Mouse (Mus musculus) right cerebral cortex, adult 2 months (tissue): ENCODE measurements around the gene Foxn3.
A peak's percentile ranks its signal among the peaks of the same experiment; 100 is the strongest.

ENCODE experiments used
- DNase-seq, 2 experiments: peaks; one replicate each; pipeline ENCODE4 v3.0.0; 2021 to 2022; ENCODE audit warnings: low spot score in 2 of 2

Foxn3 gene

DNA sequence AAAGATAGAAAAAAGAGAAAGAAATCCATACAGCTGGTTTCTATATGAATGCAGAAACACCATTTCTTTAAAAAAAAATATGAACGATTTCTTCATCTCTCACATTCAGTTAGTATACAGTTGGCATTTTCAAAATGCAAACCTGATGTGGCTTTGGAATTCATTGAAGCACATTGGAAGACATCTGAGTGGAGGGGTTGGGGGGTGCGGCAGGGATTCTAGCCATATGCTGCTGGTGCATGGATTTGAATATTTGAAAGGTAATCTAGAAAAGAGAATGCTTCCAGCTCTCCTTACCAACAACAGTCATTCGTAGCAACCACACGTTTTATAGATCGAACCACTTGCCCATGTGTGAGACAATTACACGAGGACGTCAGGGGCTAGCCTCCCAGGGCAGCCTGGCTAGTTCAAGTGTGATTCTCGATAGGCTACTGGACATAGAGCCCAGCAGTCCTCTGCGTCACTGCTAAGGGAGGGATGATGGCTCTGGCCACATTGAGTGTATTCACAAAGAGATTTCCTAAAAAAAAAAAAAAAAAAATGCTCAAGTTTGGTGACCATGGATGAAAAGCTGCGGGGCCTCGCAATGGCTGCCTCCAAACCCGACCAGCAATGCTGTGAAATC, 96.0 kb downstream of the Foxn3 start:
- DNase-seq = no peak

DNA sequence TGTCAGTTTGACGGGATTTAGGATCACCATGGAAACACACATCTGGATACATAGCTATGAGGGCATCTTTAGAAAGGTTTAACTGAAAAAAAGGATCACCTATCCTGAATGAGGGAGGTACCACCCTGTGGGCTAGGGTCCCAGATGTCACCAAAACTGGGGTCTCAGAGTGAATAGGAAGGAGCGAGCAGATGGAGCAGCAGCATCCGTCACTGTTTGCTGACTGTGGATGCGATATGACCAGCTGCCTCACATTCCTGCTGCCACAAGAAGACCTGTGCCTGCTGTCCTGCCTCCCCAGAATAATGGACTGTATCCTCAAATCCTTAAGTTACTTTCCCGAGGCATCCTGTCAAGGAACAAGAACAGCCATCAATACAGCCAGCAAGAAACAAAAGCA, 97.0 kb downstream of the Foxn3 start:
- no peak for DNase-seq

DNA sequence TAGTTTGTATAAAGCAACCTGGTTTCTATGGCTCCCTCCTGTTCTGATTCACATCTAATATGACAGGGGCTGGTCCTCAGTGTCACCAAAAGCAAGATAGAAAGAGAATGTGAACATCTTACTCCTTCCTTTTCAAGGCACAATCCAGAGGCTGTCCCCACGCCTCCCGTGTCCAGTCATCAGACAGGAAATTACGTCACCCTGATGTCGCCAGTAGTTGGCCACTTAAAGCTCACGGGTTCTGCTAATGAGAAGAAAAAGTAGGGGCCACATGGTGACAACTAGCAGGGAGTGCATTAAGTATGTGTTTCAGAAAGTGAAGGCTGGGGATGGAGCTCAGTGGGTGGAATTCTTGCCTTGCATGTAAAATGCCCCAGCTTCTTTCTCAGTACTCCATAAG, 99.1 kb downstream of the Foxn3 start:
- DNase-seq = no peak

DNA sequence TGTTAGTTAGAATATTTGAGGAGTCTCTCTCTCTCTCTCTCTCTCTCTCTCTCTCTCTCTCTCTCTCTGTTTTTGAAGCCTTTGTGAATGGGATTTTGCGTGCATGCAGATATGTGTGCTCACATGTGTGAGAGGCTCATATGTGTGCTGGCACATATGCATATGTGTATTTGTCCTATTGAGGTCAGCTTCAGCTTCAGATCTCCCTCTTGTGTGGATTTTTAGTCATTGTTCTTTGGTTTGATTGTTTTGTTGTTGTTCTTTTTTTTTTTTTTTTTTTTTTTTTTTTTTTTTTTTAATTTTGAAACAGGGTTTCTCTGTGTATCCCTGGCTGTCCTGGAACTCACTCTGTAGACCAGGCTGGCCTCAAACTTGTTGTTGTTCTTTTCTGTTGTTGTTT, 100.5 kb downstream of the Foxn3 start:
- DNase-seq = no peak

GRCm38 (mm10) chr12:99462302-99462701, 101.1 kb downstream of the Foxn3 start:
- DNase-seq = no peak

GRCm38 (mm10) chr12:99457521-99458205, 105.7 kb downstream of the Foxn3 start:
- DNase-seq = peak; percentile 21 to 25

DNA sequence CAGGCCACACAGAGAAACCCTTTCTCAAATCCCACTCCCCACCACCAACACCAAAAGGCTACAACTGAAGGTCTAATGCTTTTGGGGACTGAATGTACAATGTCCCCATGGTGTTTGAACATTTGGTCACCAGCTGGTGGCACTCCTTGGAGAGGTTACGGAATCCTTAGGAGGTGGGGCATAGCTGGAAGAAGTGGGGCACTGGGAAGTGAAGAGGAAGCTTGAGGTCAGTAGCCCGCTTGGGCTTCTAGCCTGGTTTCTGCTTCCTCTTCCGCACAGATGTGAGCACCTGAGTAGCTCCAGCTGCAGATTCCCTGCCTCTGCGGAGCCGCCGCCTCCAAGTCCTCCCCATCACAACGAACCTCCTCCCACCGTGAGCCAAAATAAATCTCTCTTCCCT, 107.8 kb downstream of the Foxn3 start:
- no peak for DNase-seq

DNA sequence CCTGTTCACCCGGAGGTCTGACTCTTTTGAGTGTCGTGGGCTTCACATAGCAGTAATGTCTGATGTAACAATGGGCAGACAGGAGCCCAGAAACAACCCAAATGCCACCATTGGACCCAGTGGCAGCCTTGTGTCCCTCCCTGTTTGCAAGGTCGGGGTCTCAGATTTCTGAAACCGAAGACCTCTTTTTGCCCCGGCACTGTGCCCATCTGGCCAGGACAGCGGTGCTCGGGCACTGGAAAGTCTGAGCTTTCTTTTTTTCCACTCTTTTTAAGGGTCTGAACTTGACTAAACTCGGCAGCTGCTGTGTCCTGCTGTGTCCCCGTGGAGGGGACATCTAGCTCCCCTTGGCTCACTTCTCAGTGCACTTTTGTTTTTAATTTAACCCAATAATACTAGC, 109.0 kb downstream of the Foxn3 start:
- no peak for DNase-seq

GRCm38 (mm10) chr12:99453797-99454196, 109.6 kb downstream of the Foxn3 start:
- no peak for DNase-seq

DNA sequence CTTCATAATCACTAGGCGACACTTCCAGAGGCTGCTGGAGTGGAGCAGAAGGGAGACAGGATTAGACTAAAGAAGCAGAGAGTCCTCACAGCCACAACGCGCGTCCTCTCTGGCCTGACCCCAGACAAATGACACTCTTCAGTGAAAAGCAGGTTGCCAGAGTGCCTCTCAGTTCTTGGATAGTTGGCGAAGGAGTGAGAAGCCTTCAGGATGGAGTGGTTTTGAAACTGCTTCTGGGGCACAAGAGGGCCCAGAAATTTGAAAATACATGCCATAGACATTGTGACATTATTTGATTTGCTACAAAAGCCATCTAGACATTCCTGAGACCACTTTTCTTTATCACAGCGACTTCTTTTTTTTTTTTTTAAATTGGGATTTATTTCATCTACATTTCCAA, 113.3 kb downstream of the Foxn3 start:
- DNase-seq = no peak

- no peak for DNase-seq
Measured at GRCm38 (mm10) chr12:99447791-99448190, 115.6 kb downstream of the Foxn3 start.

DNA sequence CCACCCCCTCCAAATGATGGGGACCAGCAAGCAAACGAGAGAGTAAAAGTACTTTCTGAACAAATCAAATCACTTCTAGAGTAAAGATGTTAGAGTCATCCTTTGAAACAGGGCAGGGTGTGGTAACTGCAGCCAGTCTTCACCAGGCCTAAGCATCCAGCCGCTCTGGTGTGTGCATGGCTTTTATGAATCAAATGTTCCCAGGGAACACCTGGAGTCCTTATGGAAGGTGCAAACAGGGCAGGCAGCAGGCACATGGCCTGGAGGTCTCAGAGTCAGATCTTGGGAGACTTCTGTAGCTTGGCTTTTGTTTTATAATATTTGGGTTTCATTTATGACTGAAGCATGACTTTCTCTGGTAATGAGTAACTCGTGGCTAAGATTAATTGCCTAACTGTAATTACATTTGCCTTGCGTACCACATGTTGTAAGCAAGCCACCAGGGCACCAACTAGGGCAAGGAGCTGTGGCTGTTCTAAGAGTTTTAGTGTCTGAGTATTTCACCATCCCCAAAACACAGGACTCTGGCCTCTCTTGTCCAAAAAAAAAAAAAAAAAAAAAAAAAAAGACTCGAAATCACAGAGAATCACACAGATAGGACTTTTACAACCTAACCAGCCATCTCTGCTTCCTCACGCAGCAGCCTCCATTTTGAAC, 118.2 kb downstream of the Foxn3 start:
- DNase-seq = no peak

GRCm38 (mm10) chr12:99442819-99443218, 120.6 kb downstream of the Foxn3 start:
- no peak for DNase-seq

DNA sequence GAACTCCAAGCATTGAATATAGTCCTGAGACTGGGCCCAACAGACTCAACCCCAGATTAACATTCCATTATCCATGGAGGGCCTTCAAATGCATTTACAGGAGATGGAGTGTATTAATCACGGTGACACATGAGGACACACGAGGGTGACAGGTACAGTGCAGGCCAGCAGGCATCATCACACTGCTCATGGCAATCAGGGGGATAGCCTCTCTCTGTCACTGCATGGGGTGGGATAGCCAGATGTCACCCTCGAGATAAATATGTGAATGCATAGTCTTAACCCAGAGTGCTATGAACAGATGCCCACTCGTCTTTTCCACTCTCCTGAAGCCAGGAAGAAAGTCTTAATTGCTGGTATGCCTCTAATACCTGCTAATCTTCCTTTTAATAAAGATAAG, 122.4 kb downstream of the Foxn3 start:
- DNase-seq = no peak

GRCm38 (mm10) chr12:99440022-99440421, 123.4 kb downstream of the Foxn3 start:
- no peak for DNase-seq

GRCm38 (mm10) chr12:99435189-99435588, 128.2 kb downstream of the Foxn3 start:
- no peak for DNase-seq

DNA sequence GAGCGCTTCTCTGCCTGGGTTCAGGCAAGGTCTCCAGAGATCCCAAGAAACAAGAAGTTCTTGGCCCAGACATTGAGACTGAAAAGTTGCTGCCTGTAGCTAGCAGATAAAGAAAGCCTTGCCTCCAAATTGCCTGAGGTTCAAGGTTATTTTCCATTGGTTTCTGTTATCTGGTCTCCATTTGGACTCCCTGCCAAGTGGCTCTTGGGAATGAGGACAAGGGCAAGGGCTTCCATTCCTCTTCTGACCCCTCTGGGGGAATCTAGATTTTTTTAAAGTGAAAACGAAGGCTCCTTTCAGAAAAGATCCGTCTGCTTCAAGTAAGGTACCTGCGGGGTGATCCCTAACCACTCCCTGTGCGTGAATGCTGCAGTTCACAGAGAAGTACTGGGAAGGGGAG, 130.0 kb downstream of the Foxn3 start:
- DNase-seq = no peak

DNA sequence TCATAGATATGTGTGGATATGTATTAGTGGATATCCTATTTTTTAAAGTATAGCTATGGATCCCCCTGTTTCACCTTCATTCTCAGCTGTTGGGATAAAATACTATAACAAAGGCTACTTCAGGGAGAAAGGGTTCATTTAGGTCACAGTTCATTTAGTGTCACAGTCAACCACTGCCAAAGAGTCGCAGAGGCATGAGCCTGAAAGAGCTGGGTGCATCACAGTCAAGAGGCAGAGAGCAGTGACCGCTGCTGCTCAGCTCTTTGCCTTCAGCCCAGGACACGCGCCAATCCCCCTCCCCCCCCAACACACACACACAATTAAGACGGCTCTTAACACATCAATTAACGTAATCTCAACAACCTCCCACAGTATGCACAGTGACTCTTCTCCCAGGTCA, 131.8 kb downstream of the Foxn3 start:
- no peak for DNase-seq

DNA sequence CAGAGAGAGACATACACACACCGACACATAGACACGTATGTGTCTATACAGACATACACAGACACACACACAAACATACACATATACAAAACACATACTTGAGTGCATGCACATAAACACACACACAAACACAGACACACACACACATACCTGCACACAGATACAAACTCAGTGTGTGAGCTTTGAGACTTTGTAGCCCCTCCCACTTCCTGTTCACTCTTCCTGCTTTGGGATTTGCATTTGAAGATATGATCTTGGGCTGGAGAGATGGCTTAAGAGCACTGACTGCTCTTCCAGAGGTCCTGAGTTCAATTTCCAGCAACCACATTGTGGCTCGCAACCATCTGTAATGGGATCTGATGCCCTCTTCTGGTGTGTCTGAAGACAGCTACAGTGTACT, 132.4 kb downstream of the Foxn3 start:
- DNase-seq = no peak

- DNase-seq = no peak
Measured at GRCm38 (mm10) chr12:99429101-99429500, 134.3 kb downstream of the Foxn3 start.

DNA sequence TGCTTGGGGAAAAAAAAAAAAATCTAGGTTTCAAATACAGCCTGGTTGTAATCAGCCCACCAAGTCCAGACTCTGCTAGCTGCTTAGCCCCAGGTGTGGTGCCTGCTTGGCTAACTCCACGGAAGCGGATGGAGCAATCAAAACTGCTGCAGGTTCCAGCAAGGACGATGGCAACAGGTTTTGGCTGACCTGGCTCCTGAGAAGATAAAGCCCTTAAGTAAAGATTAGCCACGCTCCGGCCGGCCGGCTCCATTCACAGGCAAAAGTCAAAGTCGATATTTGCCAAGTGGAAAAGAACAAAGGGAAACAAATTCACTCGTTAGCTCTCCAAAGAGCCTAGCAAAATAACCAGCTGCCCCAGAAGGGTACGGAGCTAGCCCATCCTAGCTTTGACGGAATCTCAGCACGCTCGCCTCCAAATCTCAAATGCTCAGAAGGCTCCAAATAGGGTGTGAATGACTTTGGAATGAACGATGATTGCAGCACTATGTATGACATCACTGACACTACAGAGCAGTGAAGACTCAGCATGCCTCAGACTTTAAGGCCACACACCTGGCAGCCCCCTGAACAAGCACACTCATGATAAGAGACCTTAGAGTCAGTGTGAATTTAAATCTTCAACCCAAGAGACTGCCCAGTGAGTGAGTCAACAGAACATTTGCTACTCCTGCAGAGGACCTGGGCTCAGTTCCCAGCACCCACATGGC, 137.0 kb downstream of the Foxn3 start:
- DNase-seq = no peak

DNA sequence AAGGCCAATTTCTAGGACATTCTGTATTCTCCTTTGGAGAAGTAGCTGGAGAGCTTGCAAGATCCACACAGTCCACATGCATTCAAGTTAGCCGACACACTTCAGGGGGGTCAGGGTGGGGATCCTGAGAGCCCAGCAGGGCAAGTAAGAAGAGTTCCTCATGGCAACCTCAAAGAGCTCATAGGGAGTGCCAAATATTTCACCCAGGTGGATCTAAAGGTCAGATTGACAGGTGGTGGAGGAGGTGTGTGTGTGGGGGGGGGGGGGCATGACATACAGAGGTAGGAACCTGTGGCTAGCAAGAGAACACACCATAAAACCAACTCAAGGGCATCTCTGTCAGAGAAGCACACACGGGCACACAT, 144.0 kb downstream of the Foxn3 start:
- no peak for DNase-seq
